Mouse (Mus musculus) right cerebral cortex, postnatal 10 days (tissue): ENCODE results near the gene Cxcl13.

Experiments used
- DNase-seq, 2 experiments: peaks; one replicate each; pipeline ENCODE4 v3.0.0; 2021; ENCODE audit warnings: low spot score in 2 of 2

The Cxcl13 gene

GRCm38 (mm10) chr5:95983797-95984486, 27.2 kb downstream of the Cxcl13 start:
- DNase-seq = no peak

DNA sequence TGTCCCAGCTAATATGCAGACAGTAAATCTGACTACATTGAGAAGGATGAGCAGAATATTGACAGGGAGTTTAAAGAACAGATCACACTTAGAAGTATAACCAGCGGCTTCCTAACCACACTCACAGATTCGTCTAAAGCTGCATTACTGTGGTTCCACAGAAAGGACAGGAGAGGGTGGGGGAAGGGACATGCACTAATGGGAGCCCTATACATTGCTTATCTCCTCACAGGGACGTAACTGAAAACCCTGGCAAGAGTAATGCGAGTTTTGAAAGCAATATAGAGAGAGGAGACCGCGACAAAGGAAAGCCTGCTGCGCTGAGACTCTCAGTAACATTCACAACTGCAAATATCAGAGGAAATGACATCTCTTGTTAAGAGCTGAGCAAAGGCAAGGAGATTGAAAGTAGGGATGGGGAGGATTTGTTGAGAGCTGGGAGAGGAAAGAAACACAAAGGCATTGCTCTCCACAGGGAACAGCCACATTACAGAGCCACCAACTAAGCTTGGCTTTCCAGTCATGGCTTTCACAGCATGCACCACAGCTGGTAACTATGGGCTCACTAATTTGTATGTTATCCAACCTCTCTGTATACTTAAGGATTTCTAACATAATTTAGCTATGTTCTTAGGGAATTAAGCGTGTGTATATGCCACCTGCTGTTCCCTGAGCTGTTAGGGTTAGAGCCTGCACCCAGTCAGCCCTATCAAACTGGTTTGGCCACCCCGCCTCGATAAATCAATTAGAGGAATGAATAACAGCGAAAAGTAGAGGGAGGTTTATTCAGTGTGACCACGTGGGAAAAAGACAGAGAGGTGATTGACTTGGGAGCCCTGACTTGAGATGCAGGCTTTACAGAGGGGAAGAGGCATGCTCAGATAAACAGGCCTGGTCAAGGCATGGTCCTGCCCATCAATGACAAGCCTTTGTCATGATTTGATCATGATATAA, 34.9 kb downstream of the Cxcl13 start:
- DNase-seq = no peak

- DNase-seq = no peak
Measured at GRCm38 (mm10) chr5:95997276-95997675, 40.5 kb downstream of the Cxcl13 start.

GRCm38 (mm10) chr5:96003348-96003747, 46.6 kb downstream of the Cxcl13 start:
- DNase-seq = no peak

DNA sequence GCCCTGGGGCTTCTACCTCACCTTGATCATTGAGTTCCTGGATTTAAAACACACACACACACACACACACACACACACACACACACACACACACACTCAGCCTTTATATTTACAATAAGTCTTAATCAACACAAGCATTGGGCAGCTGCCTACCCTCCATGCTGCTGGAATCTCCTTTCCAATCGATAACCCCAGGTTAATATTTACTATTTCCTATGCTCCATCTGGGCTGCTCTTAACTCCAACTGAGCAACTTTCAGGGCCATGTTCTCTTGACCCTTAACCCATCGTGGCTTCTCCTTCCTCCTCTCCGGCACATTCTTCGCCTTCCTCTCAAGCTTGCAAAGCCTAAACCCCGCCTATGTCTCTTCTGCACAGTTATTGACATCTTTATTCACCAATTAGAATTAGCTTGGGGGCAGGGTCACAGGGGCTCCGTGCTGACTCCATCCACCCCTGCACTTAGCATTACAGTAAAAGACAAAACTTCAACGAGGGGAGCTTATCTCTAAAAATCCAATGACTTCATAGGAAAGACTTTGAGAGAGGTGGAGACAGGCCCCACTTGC, 51.6 kb downstream of the Cxcl13 start:
- DNase-seq = no peak

GRCm38 (mm10) chr5:96009076-96009475, 52.3 kb downstream of the Cxcl13 start:
- DNase-seq = no peak
